Mouse (Mus musculus) C3H10T1/2 (cell line): ENCODE data around the gene Vmn1r209. TPM values are rescaled to one million over a fixed set of nuclear protein-coding genes. Genes with fewer than 3 reads are reported as not detected.

ENCODE experiments used
- polyA plus RNA-seq, 2 experiments: library from polyadenylated mRNA; unstranded; fragments of >200 nt; fragmentation: generic; extraction: Trizol; gene quantifications; one replicate each; pipeline ENCODE4 v1.2.1; 2012; ENCODE audit warnings: missing spikeins in 2 of 2

The Vmn1r209 gene
- polyA plus RNA-seq: not detected

GRCm38 (mm10) chr13:22809582-22809981 is at the start of gene Vmn1r209:
TSS of gene Vmn1r209 (minus strand) at chr13:22809682.

DNA sequence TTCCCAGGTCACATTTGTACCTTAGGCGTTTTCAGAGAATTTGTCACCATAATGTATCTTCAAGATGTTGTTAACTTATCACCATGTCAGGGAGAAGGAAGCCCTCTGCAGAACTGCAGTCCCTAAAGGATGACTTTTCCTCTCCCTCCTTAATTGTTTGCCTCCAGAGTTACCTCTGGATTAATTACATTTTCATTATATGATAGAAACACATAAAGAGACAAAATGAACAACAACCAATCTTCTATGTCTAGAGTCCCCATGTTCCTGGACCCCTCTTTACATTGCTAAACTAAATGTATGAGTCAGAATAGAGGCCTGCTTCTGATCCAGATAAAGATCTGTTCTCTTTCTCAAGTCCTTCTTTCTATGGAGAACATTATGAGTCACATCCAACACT is 48.0 kb upstream of the Vmn1r209 start, which contains the start of gene Vmn1r211:
TSS of gene Vmn1r211 (minus strand) at position 101 of the 400 bp plus-strand sequence.

GRCm38 (mm10) chr13:22831248-22831647 is 21.8 kb upstream of the Vmn1r209 start, which contains the start of gene Vmn1r210:
TSS of gene Vmn1r210 (minus strand) at chr13:22831348.

GRCm38 (mm10) chr13:22777300-22777699 is 32.2 kb downstream of the Vmn1r209 start, which contains the start of gene Vmn1r208:
TSS of gene Vmn1r208 (minus strand) at chr13:22777400.

Other genes starting within 250 kb of the Vmn1r209 start
- not detected for gene Vmn1r205, start 216.7 kb downstream of the Vmn1r209 start, polyA plus RNA-seq
- gene Vmn1r206, start 185.4 kb downstream of the Vmn1r209 start, polyA plus RNA-seq: not detected
- gene Vmn1r207-ps, start 80.1 kb downstream of the Vmn1r209 start, polyA plus RNA-seq: not detected
- not detected for gene Vmn1r208, start 32.3 kb downstream of the Vmn1r209 start, polyA plus RNA-seq
- under 1 TPM in 1 of 2 experiments, not detected in 1; 0.02 TPM for gene Vmn1r210, start 21.7 kb upstream of the Vmn1r209 start, polyA plus RNA-seq
- gene Vmn1r211, start 47.9 kb upstream of the Vmn1r209 start, polyA plus RNA-seq: not detected
- not detected for gene Vmn1r212, start 74.5 kb upstream of the Vmn1r209 start, polyA plus RNA-seq
- gene Vmn1r213, start 198.0 kb upstream of the Vmn1r209 start, polyA plus RNA-seq: not detected
- not detected for gene Vmn1r214, start 220.7 kb upstream of the Vmn1r209 start, polyA plus RNA-seq